Mouse (Mus musculus) E14TG2a.4 (cell line): ENCODE data around the gene Hs3st1.

Source experiments
- CTCF ChIP-seq: conservative IDR thresholded peaks from 2 replicates; pipeline ENCODE4 v1.5.1; 2014; ENCODE audit warnings: low read length
- POU5F1 ChIP-seq: IDR thresholded peaks from 2 replicates; pipeline ENCODE4 v1.6.1; 2014; ENCODE audit warnings: low read length, borderline replicate concordance

- TF ChIP-seq CTCF (no peak), POU5F1 (no peak)
Observed at GRCm38 (mm10) chr5:39638926-39639325, 116.3 kb downstream of the Hs3st1 start.
